Mouse (Mus musculus): ENCODE measurements around the gene Dnaaf2.
"Not testable (repeated sequence)": the region's sequence is repeated elsewhere in the genome, so short reads cannot be mapped to it uniquely, and the experiment has no call there.

The Dnaaf2 gene

GRCm38 (mm10) chr12:69197378-69198163, 658 bp downstream of the Dnaaf2 start:
- DNase-seq, result peak; percentile 56

- DNase-seq, result peak; percentile 93
These were observed 1.5 kb downstream of the Dnaaf2 start, which contains the start of gene Gm49383 for GRCm38 (mm10) chr12:69196444-69197377. Gene Gm49383, minus strand, starts transcription at chr12:69197104.

GRCm38 (mm10) chr12:69192637-69193036, 5.6 kb downstream of the Dnaaf2 start:
- DNase-seq, result no peak

- no peak for DNase-seq
These were observed 6.8 kb downstream of the Dnaaf2 start for GRCm38 (mm10) chr12:69191396-69191795.

GRCm38 (mm10) chr12:69190522-69190921, 7.7 kb downstream of the Dnaaf2 start:
- no peak for DNase-seq

- no peak for DNase-seq
These were observed 8.2 kb downstream of the Dnaaf2 start for GRCm38 (mm10) chr12:69190074-69190473.

GRCm38 (mm10) chr12:69186811-69187471, 11.3 kb downstream of the Dnaaf2 start:
- DNase-seq, result no peak

- no peak for DNase-seq
These were observed 12.9 kb downstream of the Dnaaf2 start for GRCm38 (mm10) chr12:69185371-69185770.

GRCm38 (mm10) chr12:69184342-69185295, 13.6 kb downstream of the Dnaaf2 start:
- peak; percentile 68 for DNase-seq

GRCm38 (mm10) chr12:69183583-69184308, 14.5 kb downstream of the Dnaaf2 start, which contains the start of the genes Rpl36al and Mgat2:
Gene Rpl36al, minus strand, starts transcription at chr12:69184083.
Gene Mgat2, plus strand, starts transcription at chr12:69184157.
- peak; percentile 98 for DNase-seq

- no peak for DNase-seq
These were observed 16.4 kb downstream of the Dnaaf2 start for GRCm38 (mm10) chr12:69181800-69182199.

- no peak for DNase-seq
These were observed 18.9 kb downstream of the Dnaaf2 start for GRCm38 (mm10) chr12:69179371-69179770.

- DNase-seq, result no peak
These were observed 20.7 kb downstream of the Dnaaf2 start for GRCm38 (mm10) chr12:69177526-69177925.

- no peak for DNase-seq
These were observed 22.3 kb downstream of the Dnaaf2 start for GRCm38 (mm10) chr12:69175975-69176374.

- DNase-seq, result no peak
These were observed 26.9 kb downstream of the Dnaaf2 start for GRCm38 (mm10) chr12:69171307-69171706.

GRCm38 (mm10) chr12:69168461-69169106, 29.6 kb downstream of the Dnaaf2 start, which contains the start of gene Lrr1:
Gene Lrr1, plus strand, starts transcription at chr12:69168814.
- peak; percentile 91 for DNase-seq

- no peak for DNase-seq
These were observed 30.4 kb downstream of the Dnaaf2 start for GRCm38 (mm10) chr12:69167656-69168460.

- DNase-seq, result not testable (repeated sequence)
These were observed 31.2 kb downstream of the Dnaaf2 start for GRCm38 (mm10) chr12:69166861-69167581.

GRCm38 (mm10) chr12:69164904-69165303, 33.3 kb downstream of the Dnaaf2 start:
- DNase-seq, result no peak
